Mouse (Mus musculus): ENCODE measurements around the gene Olfr1306. TPM values are rescaled to one million over a fixed set of nuclear protein-coding genes. Genes with fewer than 3 reads are reported as not detected.

Olfr1306 gene
- polyA plus RNA-seq (2012; rRNA removed): not detected in 2 replicates

DNA sequence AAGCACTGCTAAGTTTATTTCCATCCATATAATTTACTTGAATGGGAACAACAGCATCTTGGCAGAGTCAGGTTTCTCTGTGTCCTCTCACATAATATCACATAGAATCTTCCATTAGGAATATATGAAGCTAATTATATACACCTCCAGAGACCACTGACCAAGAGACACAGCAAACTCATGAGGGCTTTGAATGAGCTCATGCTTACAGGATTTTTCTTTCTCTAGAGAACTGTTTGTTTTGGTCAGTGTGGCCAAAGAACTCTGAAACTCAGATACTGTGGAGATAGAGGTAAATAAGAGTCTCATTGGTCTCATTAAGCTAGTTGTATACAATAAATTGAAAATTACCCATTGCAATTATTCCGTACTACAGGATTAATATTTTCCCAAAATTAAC is at the start of gene Olfr1306:
Gene Olfr1306 (minus strand): TSS at position 101 of the 400 bp plus-strand sequence.

DNA sequence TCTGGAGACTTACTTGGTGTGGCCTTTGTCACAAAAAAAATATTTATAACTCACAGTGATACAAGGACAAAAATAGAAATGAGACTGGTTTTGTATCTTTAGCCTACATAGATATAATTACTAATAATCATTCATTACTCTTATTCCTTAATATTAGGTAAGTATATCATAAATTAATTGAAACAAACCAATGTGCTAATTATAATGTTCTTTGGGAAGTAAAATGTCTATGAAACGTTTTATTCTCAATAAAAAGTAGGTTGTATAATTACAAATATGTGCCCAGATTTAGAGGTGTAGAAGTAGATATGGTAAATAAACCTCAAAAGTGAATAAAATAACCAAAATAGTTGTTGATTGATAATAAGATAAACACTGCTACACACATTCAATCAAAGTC is 48.8 kb upstream of the Olfr1306 start, which contains the start of gene Olfr1308:
Gene Olfr1308 (minus strand): TSS at position 101 of the 400 bp plus-strand sequence.

DNA sequence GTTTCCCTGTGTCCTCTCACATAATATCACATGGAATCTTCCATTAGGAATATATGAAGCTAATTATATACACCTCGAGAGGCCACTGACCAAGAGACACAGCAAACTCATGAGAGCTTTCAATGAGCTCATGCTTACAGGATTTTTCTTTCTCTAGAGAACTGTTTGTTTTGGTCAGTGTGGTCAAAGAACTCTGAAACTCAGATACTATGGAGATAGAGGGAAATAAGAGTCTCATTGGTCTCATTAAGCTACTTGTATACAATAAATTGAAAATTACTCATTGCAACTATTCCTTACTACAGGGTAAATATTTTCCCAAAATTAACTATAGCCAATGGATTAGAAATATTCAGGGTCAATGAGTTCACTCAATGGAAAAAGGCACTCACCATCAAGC is 33.3 kb upstream of the Olfr1306 start, which contains the start of gene Olfr1307:
Gene Olfr1307 (minus strand): TSS at position 101 of the 400 bp plus-strand sequence.

DNA sequence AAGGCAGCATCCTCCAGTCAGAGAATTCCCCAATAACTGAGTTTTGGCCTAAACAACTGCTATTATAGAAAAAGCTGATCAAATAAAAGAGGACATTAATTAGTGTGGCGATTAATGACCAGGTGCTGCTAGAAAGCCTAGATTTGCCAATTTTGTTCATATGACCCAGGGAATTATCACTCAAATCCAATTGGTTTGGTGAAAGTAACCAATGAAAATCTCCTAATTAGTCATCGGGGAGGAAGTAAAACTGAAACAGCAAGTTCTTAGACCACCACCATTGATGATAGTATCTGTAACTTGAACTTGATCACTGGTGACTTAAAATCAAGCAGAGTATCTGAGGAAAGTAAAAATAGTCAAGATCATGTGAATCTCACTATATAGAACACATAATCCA is 39.0 kb downstream of the Olfr1306 start, which contains the start of gene Olfr1305:
Gene Olfr1305 (minus strand): TSS at position 101 of the 400 bp plus-strand sequence.

Other genes with a start within 250 kb of the Olfr1306 start
- gene Olfr1301, start 165.3 kb downstream of the Olfr1306 start, polyA plus RNA-seq (2012; rRNA removed): not detected in 2 replicates
- gene Olfr1302, start 138.8 kb downstream of the Olfr1306 start, polyA plus RNA-seq (2012; rRNA removed): not detected in 2 replicates
- gene Olfr1303, start 95.9 kb downstream of the Olfr1306 start, polyA plus RNA-seq (2012; rRNA removed): not detected in 2 replicates
- not detected in 2 replicates for gene Olfr1305, start 39.1 kb downstream of the Olfr1306 start, polyA plus RNA-seq (2012; rRNA removed)
- not detected in 2 replicates for gene Olfr1307, start 33.2 kb upstream of the Olfr1306 start, polyA plus RNA-seq (2012; rRNA removed)
- not detected in 2 replicates for gene Olfr1308, start 48.7 kb upstream of the Olfr1306 start, polyA plus RNA-seq (2012; rRNA removed)
- not detected in 2 replicates for gene Olfr1309, start 74.0 kb upstream of the Olfr1306 start, polyA plus RNA-seq (2012; rRNA removed)
- not detected in 2 replicates for gene Olfr1310, start 96.4 kb upstream of the Olfr1306 start, polyA plus RNA-seq (2012; rRNA removed)
- not detected in 2 replicates for gene Olfr1311, start 108.1 kb upstream of the Olfr1306 start, polyA plus RNA-seq (2012; rRNA removed)
- not detected in 2 replicates for gene Olfr1312, start 134.0 kb upstream of the Olfr1306 start, polyA plus RNA-seq (2012; rRNA removed)
- gene Olfr1313, start 161.6 kb upstream of the Olfr1306 start, polyA plus RNA-seq (2012; rRNA removed): not detected in 2 replicates
- gene Olfr1314, start 180.5 kb upstream of the Olfr1306 start, polyA plus RNA-seq (2012; rRNA removed): not detected in 2 replicates
- gene Olfr1315-ps1, start 199.2 kb upstream of the Olfr1306 start, polyA plus RNA-seq (2012; rRNA removed): not detected in 2 replicates
- not detected in 2 replicates for gene Olfr1316, start 218.7 kb upstream of the Olfr1306 start, polyA plus RNA-seq (2012; rRNA removed)
- not detected in 2 replicates for gene Olfr1317, start 224.1 kb upstream of the Olfr1306 start, polyA plus RNA-seq (2012; rRNA removed)
- gene Olfr1318, start 237.9 kb upstream of the Olfr1306 start, polyA plus RNA-seq (2012; rRNA removed): not detected in 2 replicates